Mouse (Mus musculus) CH12.LX (cell line): ENCODE results near the gene Slc4a1.

ENCODE experiments used
- CTCF ChIP-seq, 2 experiments: IDR thresholded peaks in 1 of 2; conservative IDR thresholded peaks in 1 of 2; 2 replicates each; pipeline ENCODE4 v1.5.1; 2011 to 2012; ENCODE audit warnings: low read depth in 2 of 2, low read length in 2 of 2, improper control_type of control experiment in 1 of 2, inconsistent platforms in 1 of 2, mild to moderate bottlenecking in 1 of 2, moderate library complexity in 1 of 2
- EP300 ChIP-seq: IDR thresholded peaks from 2 replicates; pipeline ENCODE4 v1.6.1; 2011; ENCODE audit warnings: low read length, improper control_type of control experiment

- TF ChIP-seq CTCF (conservative IDR thresholded peaks at IDR 0.05 in 1 of 2, IDR thresholded peaks at IDR 0.05 in 1 of 2; ENCODE audit: low read depth in 2 of 2, low read length in 2 of 2) (no peak), EP300 (no peak)
Observed at GRCm38 (mm10) chr11:102363623-102364022, 2.4 kb downstream of the Slc4a1 start.
